Mouse (Mus musculus) midbrain, embryonic 13.5 days (tissue): ENCODE measurements at regions not wholly inside any gene's neighbourhood (a gene's known extent, or its start where the extent isn't known, plus 50 kb on each side); places are given as distances from the start of the nearest gene placed in this dataset.
"Not testable (repeated sequence)": the region's sequence is repeated elsewhere in the genome, so short reads cannot be mapped to it uniquely, and the experiment has no call there.

Experiments
- ATAC-seq: fragments of 200-750 bp; cut with Nextera tagmentation; 2 replicates; pipeline ENCODE4 v1.8.0; 2017; ENCODE audit warnings: mild to moderate bottlenecking, moderate TSS enrichment, moderate library complexity
- H3K27ac ChIP-seq: fragments of 300-500 bp; sonication (generic); 2 replicates; pipeline ENCODE4 v1.5.1; 2015; ENCODE audit warnings: inconsistent platforms, mild to moderate bottlenecking, moderate library complexity
- H3K27me3 ChIP-seq: fragments of 300-500 bp; sonication (generic); 2 replicates; pipeline ENCODE4 v1.6.1; 2015; ENCODE audit warnings: mild to moderate bottlenecking, inconsistent platforms
- H3K36me3 ChIP-seq: fragments of 300-500 bp; sonication (generic); 2 replicates; pipeline ENCODE4 v1.6.1; 2015; ENCODE audit warnings: mild to moderate bottlenecking, inconsistent platforms
- H3K4me1 ChIP-seq: fragments of 300-500 bp; sonication (generic); replicated peaks from 2 replicates; pipeline ENCODE4 v1.6.1; 2015; ENCODE audit warnings: inconsistent platforms
- H3K4me2 ChIP-seq: fragments of 300-500 bp; sonication (generic); replicated peaks from 2 replicates; pipeline ENCODE4 v1.6.1; 2015; ENCODE audit warnings: moderate library complexity, mild to moderate bottlenecking, inconsistent platforms
- H3K4me3 ChIP-seq: fragments of 300-500 bp; sonication (generic); replicated peaks from 2 replicates; pipeline ENCODE4 v1.5.1; 2015; ENCODE audit warnings: mild to moderate bottlenecking, inconsistent platforms
- H3K9ac ChIP-seq: fragments of 300-500 bp; sonication (generic); replicated peaks from 2 replicates; pipeline ENCODE4 v1.6.1; 2015; ENCODE audit warnings: mild to moderate bottlenecking, inconsistent platforms
- H3K9me3 ChIP-seq: fragments of 300-500 bp; sonication (generic); 2 replicates; pipeline ENCODE4 v1.6.1; 2016; ENCODE audit warnings: mild to moderate bottlenecking, inconsistent platforms
- WGBS: fragments of 180-500 bp; shearing (Covaris S2); methylation state at CpG from one replicate; pipeline ENCODE4 v1.1.7; 2015; 5-methylcytosine and 5-hydroxymethylcytosine counted together

GRCm38 (mm10) chr10:104798816-104799393, 605.1 kb downstream of the Gm4340 start:
- Histone ChIP-seq H3K4me1 (no peaks in the 10 kb centered on the region), H3K9me3 (no peaks in the 10 kb centered on the region), H3K4me2 (no peak overlapping the region), H3K4me3 (no peak overlapping the region), H3K9ac (no peak overlapping the region), H3K27ac (no peak overlapping the region), H3K27me3 (no peaks in the 10 kb centered on the region), H3K36me3 (no peaks in the 10 kb centered on the region)
- ATAC-seq = no peak
- 77% methylated on average over 6 of the region's 6 CpGs for WGBS

DNA sequence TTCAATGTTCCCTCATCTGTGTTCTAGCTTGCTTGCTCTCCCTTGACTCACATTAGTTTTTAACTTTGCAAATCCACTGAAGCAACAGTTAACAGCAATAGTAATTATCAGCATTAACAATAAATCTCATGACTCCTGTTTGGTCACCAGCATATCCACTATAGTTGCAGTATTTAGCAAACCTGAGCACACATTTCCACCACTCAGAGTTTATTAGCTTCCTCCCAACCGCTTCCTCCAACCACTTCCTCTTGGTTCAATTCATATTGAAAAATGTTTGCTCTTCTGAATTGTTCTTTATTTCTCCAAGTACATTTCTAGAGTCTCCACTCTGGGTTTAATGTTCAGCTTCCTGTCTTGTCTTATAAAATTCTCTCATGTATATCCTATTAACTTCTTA, 611.0 kb downstream of the Gm4340 start:
- WGBS = 88% methylated on average over 1 of the region's 1 CpGs
- no peaks in the 10 kb centered on the region for H3K4me1 ChIP-seq
- no peak overlapping the region for H3K9ac ChIP-seq
- ATAC-seq = no peak
- no peaks in the 10 kb centered on the region for H3K27me3 ChIP-seq
- no peak overlapping the region for H3K4me2 ChIP-seq
- H3K36me3 ChIP-seq = no peaks in the 10 kb centered on the region
- H3K4me3 ChIP-seq = no peak overlapping the region
- no peaks in the 10 kb centered on the region for H3K9me3 ChIP-seq
- H3K27ac ChIP-seq = no peak overlapping the region

- WGBS = 73% methylated on average over 4 of the region's 4 CpGs
- H3K4me2 ChIP-seq = no peak overlapping the region
- ATAC-seq = no peak
Observed at GRCm38 (mm10) chr10:104818252-104818651, 624.4 kb downstream of the Gm4340 start.

DNA sequence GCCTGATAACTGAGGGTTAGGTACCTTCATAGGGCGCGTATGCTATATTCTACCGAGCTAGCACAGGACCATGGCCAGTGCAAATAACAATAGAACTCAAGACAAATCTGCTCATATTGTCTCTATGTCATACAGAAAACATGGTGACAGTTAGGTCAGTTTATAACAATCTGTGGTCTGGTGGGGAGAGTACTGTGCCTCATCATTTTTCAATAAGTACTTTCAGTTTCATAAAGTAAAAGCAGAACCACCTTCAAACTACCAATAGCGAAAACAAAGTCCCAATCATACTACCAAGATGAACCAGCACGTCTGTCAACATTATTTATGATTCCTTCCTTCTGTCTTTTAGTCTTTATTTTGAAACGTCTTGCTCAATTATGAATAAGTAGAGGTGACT, 658.0 kb downstream of the Gm4340 start:
- no peaks in the 10 kb centered on the region for H3K36me3 ChIP-seq
- no peak overlapping the region for H3K4me2 ChIP-seq
- no peak overlapping the region for H3K9ac ChIP-seq
- WGBS = 95% methylated on average over 6 of the region's 6 CpGs
- no peaks in the 10 kb centered on the region for H3K9me3 ChIP-seq
- no peak for ATAC-seq
- H3K4me3 ChIP-seq = no peak overlapping the region
- H3K27ac ChIP-seq = no peak overlapping the region
- no peaks in the 10 kb centered on the region for H3K4me1 ChIP-seq
- H3K27me3 ChIP-seq = no peaks in the 10 kb centered on the region

More at GRCm38 (mm10) chr10:104818252-104818651, 624.4 kb downstream of the Gm4340 start:
- Histone ChIP-seq H3K4me3 (no peak overlapping the region), H3K9me3 (no peaks in the 10 kb centered on the region), H3K4me1 (no peaks in the 10 kb centered on the region), H3K27ac (no peak overlapping the region), H3K36me3 (no peaks in the 10 kb centered on the region), H3K9ac (no peak overlapping the region), H3K27me3 (no peaks in the 10 kb centered on the region)

- ATAC-seq = no peak
- Histone ChIP-seq H3K4me1 (no peaks in the 10 kb centered on the region), H3K36me3 (no peaks in the 10 kb centered on the region), H3K4me3 (no peak overlapping the region), H3K27me3 (no peaks in the 10 kb centered on the region), H3K9me3 (no peaks in the 10 kb centered on the region), H3K27ac (no peak overlapping the region), H3K9ac (no peak overlapping the region), H3K4me2 (no peak overlapping the region)
- WGBS = 83% methylated on average over 3 of the region's 3 CpGs
Observed at GRCm38 (mm10) chr10:104853111-104853510, 659.3 kb downstream of the Gm4340 start.

DNA sequence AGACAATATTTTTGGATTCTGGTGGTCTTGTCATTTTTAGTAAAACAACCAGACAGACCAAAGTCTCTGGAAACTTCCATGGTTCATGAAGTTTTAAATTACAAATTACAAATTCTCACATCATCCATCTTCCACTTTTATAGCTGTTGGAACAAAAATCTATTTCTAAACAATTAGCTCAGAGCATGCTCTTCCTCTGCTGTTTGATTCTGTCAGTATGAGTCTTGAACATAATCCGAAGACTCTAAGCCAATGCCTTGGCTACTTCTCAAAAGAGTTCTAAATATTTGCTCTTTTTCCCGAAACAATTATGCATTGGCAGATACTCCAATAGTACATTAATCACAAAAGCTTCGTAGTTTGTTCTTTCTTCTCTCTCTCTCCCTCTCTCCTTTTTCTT, 684.4 kb downstream of the Gm4340 start:
- Histone ChIP-seq H3K9me3 (no peaks in the 10 kb centered on the region), H3K4me1 (no peaks in the 10 kb centered on the region), H3K9ac (no peak overlapping the region), H3K4me3 (no peak overlapping the region), H3K27ac (no peak overlapping the region), H3K4me2 (no peak overlapping the region), H3K27me3 (no peaks in the 10 kb centered on the region), H3K36me3 (no peaks in the 10 kb centered on the region)
- 90% methylated on average over 3 of the region's 3 CpGs for WGBS
- ATAC-seq = no peak

- no peak for ATAC-seq
- no peaks in the 10 kb centered on the region for H3K36me3 ChIP-seq
- H3K9ac ChIP-seq = no peak overlapping the region
- H3K27ac ChIP-seq = no peak overlapping the region
- 91% methylated on average over 1 of the region's 1 CpGs for WGBS
- no peak overlapping the region for H3K4me3 ChIP-seq
- H3K9me3 ChIP-seq = no peaks in the 10 kb centered on the region
- H3K4me2 ChIP-seq = no peak overlapping the region
- H3K27me3 ChIP-seq = no peaks in the 10 kb centered on the region
- H3K4me1 ChIP-seq = no peaks in the 10 kb centered on the region
Observed at GRCm38 (mm10) chr10:104914201-104914600, 660.0 kb downstream of the Tmtc2 start.

DNA sequence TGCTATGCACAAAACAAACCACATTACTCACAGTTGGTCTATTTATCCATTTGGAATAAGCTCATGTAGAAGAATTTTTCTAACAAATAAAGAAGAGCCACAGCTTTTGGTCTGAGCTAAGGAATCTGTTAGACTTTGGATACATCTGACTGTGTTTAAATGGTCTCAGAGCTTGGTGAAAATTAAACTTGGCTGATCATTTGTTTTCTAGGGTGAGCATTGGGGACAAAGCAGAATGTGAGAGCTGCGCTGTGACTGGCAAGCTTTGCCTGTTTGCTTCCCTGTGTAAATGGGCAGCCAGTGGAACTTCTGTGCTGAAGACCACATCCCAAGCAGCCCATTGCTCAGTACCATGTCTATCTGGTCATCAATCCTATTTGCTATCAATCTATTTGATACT, 658.7 kb downstream of the Tmtc2 start:
- H3K27me3 ChIP-seq = no peaks in the 10 kb centered on the region
- no peak for ATAC-seq
- H3K4me1 ChIP-seq = no peaks in the 10 kb centered on the region
- no peak overlapping the region for H3K4me3 ChIP-seq
- 79% methylated on average over 1 of the region's 1 CpGs for WGBS
- no peaks in the 10 kb centered on the region for H3K9me3 ChIP-seq
- no peak overlapping the region for H3K9ac ChIP-seq
- H3K36me3 ChIP-seq = no peaks in the 10 kb centered on the region
- no peak overlapping the region for H3K4me2 ChIP-seq
- no peak overlapping the region for H3K27ac ChIP-seq

DNA sequence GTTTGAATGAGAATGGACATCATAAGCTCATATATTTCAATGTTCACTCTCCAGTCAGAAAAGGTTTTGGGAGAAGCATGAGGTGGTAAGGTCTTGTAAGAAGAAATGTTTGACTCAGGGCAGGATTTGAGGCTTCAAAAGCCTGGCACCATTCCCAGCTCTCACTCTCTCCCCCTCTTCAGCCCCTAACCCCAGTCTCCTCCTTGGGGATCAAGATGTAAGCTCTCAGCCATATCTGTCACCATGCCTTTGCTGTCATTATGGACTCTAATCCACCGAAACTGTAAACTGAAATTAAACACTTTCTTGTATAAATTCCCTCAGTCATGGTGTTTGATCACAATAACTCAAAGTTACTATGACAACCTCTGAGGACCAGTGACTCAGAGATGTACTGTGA, 637.6 kb downstream of the Tmtc2 start:
- H3K9ac ChIP-seq = no peak overlapping the region
- no peaks in the 10 kb centered on the region for H3K9me3 ChIP-seq
- H3K4me1 ChIP-seq = no peaks in the 10 kb centered on the region
- no peak overlapping the region for H3K4me3 ChIP-seq
- WGBS = 30% methylated on average over 1 of the region's 1 CpGs
- H3K4me2 ChIP-seq = no peak overlapping the region
- H3K36me3 ChIP-seq = no peaks in the 10 kb centered on the region
- H3K27ac ChIP-seq = no peak overlapping the region
- peak; percentile 58; the same call in 1 of the 2 replicates for ATAC-seq
- no peaks in the 10 kb centered on the region for H3K27me3 ChIP-seq

DNA sequence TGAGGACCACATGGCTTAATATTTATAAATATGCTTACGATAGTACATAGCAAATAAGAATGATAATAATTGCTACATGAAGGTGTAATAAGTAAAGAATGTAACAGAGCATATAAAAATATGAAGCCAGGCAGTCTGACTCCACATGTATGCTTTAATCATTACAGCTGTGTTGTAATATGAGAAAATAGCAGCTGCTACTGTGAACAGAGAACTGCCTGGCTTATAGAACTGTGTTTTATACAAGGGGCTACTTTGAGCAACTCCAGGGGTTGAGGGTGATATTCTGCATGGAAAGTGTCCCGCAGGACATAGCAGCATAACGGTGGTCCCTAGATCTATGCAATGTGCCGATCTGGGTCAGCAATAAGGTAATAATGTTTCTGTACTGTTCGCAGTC, 627.9 kb downstream of the Tmtc2 start:
- no peak overlapping the region for H3K4me2 ChIP-seq
- WGBS = 96% methylated on average over 5 of the region's 5 CpGs
- H3K4me1 ChIP-seq = no peaks in the 10 kb centered on the region
- H3K27ac ChIP-seq = no peak overlapping the region
- ATAC-seq = no peak
- no peak overlapping the region for H3K9ac ChIP-seq
- no peaks in the 10 kb centered on the region for H3K36me3 ChIP-seq
- H3K27me3 ChIP-seq = no peaks in the 10 kb centered on the region
- no peaks in the 10 kb centered on the region for H3K9me3 ChIP-seq
- no peak overlapping the region for H3K4me3 ChIP-seq

GRCm38 (mm10) chr10:104948821-104949220, 625.4 kb downstream of the Tmtc2 start:
- H3K27ac ChIP-seq, ATAC-seq, H3K36me3 ChIP-seq, H3K4me2 ChIP-seq, H3K4me1 ChIP-seq, H3K9me3 ChIP-seq, H3K9ac ChIP-seq, H3K27me3 ChIP-seq, H3K4me3 ChIP-seq: not testable (repeated sequence)

DNA sequence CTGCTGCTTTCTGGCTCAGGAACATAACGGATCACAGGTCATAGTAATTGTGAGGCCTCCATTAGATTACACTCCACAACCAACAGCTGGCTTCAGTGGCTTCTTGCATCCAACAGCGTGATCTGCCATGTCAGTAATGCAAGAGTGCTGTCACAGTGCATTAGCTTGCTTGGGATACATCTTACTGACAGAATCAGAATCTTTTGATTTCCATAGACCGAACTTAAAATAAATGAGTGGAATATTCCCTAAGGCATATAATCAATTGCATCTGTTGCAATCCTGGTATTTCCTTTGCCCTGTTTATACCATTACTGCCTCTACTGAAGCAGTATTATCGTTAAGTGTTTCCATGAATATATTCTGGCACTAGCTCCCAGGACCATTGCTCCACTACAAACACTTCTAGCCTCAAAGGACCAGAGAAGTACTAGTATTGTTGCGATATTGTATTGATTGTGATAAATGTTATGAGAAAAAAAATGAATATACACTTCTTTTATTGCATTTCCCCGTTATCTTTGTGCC, 605.8 kb downstream of the Tmtc2 start:
- Histone ChIP-seq H3K9ac (no peak overlapping the region), H3K9me3 (no peaks in the 10 kb centered on the region), H3K27me3 (no peaks in the 10 kb centered on the region), H3K36me3 (no peaks in the 10 kb centered on the region), H3K4me2 (no peak overlapping the region), H3K27ac (no peak overlapping the region), H3K4me3 (no peak overlapping the region), H3K4me1 (no peaks in the 10 kb centered on the region)
- WGBS = 81% methylated on average over 6 of the region's 6 CpGs
- no peak for ATAC-seq
